Mouse (Mus musculus) CH12.LX (cell line): Measurements from ENCODE around the gene Kntc1.

Source experiments
- CTCF ChIP-seq, 2 experiments: IDR thresholded peaks in 1 of 2; conservative IDR thresholded peaks in 1 of 2; 2 replicates each; pipeline ENCODE4 v1.5.1; 2011 to 2012; ENCODE audit warnings: low read depth in 2 of 2, low read length in 2 of 2, improper control_type of control experiment in 1 of 2, inconsistent platforms in 1 of 2, mild to moderate bottlenecking in 1 of 2, moderate library complexity in 1 of 2
- ELF1 ChIP-seq: IDR thresholded peaks from 2 replicates; pipeline ENCODE4 v1.6.1; 2014; ENCODE audit warnings: low read depth, mild to moderate bottlenecking, inconsistent platforms, low read length, improper control_type of control experiment
- JUND ChIP-seq: conservative IDR thresholded peaks from 2 replicates; pipeline ENCODE4 v1.6.1; 2011; ENCODE audit warnings: low read depth, low read length, improper control_type of control experiment
- MXI1 ChIP-seq: IDR thresholded peaks from 2 replicates; pipeline ENCODE4 v1.6.1; 2011; ENCODE audit warnings: mild to moderate bottlenecking, low read depth, low read length, improper control_type of control experiment
- POLR2A ChIP-seq: IDR thresholded peaks from 2 replicates; pipeline ENCODE4 v1.6.1; 2011; ENCODE audit warnings: low read depth, mild to moderate bottlenecking, improper control_type of control experiment, low read length
- RAD21 ChIP-seq: IDR thresholded peaks from 2 replicates; pipeline ENCODE4 v1.6.1; 2011; ENCODE audit warnings: low read depth, mild to moderate bottlenecking, low read length, improper control_type of control experiment, moderate library complexity
- ZC3H11A ChIP-seq: IDR thresholded peaks from 2 replicates; pipeline ENCODE4 v1.6.1; 2012; ENCODE audit warnings: low read depth, mild to moderate bottlenecking, inconsistent platforms, low read length, improper control_type of control experiment

GRCm38 (mm10) chr5:123854511-123854910 lies 105.0 kb downstream of the Kntc1 start:
- TF ChIP-seq POLR2A (no peak), ZC3H11A (no peak), JUND (no peak), CTCF (conservative IDR thresholded peaks at IDR 0.05 in 1 of 2, IDR thresholded peaks at IDR 0.05 in 1 of 2; ENCODE audit: low read depth in 2 of 2, low read length in 2 of 2) (no peak), ELF1 (no peak), MXI1 (no peak), RAD21 (no peak)
